Mouse (Mus musculus) liver, adult 2 months (tissue): ENCODE measurements at regions not wholly inside any gene's neighbourhood (a gene's known extent, or its start where the extent isn't known, plus 50 kb on each side); places are given as distances from the start of the nearest gene placed in this dataset.

ENCODE experiments used
- CTCF ChIP-seq: fragments of 200-500 bp; IDR thresholded peaks from 2 replicates; pipeline ENCODE4 v1.5.1; 2011; ENCODE audit warnings: low read depth, low read length, control low read depth
- POLR2A ChIP-seq: fragments of 200-500 bp; IDR thresholded peaks from 2 replicates; pipeline ENCODE4 v1.6.1; 2011; ENCODE audit warnings: low read length, control low read depth; ENCODE audit not compliant: insufficient read depth; ENCODE audit errors: extremely low read depth

DNA sequence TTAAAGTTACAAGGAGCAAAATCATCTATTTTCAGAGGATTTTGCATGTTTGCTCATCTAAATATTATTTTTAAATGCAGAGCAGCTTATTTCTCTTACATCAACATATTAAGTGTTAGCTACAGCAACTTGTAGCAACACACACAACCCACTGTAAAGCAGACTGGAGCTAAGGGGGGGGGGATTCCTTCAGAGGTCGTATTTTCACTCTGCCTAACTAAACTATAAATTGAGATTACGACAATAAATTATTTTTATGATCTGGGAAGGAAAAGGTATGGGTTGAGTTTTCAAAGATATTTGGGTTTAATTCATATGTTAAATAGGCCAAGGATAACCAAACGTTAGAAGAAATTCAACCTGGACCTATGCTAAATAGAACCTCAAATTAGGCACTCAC, 70.4 kb upstream of the BC052040 start:
- TF ChIP-seq CTCF = no peak
- TF ChIP-seq POLR2A = no peak
